Mouse (Mus musculus): ENCODE measurements around the gene Mfap1b. TPM values are rescaled to one million over a fixed set of nuclear protein-coding genes. Genes with fewer than 3 reads are reported as not detected.
A peak's percentile ranks its signal among the peaks of the same experiment; 100 is the strongest.

Mfap1b gene
- total and polyA plus RNA-seq, 3 experiments: 15.6 to 29.7 (median 24.3) TPM

- Histone ChIP-seq H3K27ac (ENCODE audit: insufficient read depth, low read depth) (peak within 1 kb of the TSS; percentile 85), H3K4me3 (replicated peaks in 1 of 3; ENCODE audit: low read depth in 2 of 3, low read length in 2 of 3, poor library complexity in 1 of 3) (peak within 1 kb of the TSS; percentile 79 to 96 (median 94)), H3K36me3 (replicated peaks in 1 of 2; ENCODE audit: control insufficient read depth in 1 of 2, insufficient read depth in 1 of 2, low read length in 1 of 2) (peaks cover 5 to 27% of the 10 kb centered on the region in 2 experiments), H3K9me3 (replicated peaks; ENCODE audit: low read length) (no peaks in the 10 kb centered on the region), H3K9ac (ENCODE audit: insufficient read depth, low read depth) (peak within 1 kb of the TSS; percentile 96), H3K4me1 (ENCODE audit: control insufficient read depth in 1 of 2, insufficient read depth in 2 of 2) (peaks cover 3 to 41% of the 10 kb centered on the region in 2 experiments; a peak in 3 of 4 replicates), H3K79me2 (replicated peaks; ENCODE audit: control insufficient read depth, extremely low read depth, insufficient read depth, poor library complexity, severe bottlenecking) (peaks cover 47% of the 10 kb centered on the region), H3K4me2 (ENCODE audit: insufficient read depth, low read depth, poor library complexity, severe bottlenecking) (peak within 1 kb of the TSS; percentile 62), H3K27me3 (replicated peaks) (no peaks in the 10 kb centered on the region)
- TF ChIP-seq PAX5 (IDR thresholded peaks at IDR 0.05; ENCODE audit: low read length) (no peak), EP300 (IDR thresholded peaks at IDR 0.05; ENCODE audit: low read length) (no peak), TBP (conservative IDR thresholded peaks at IDR 0.05; ENCODE audit: low read depth, low read length) (peak; percentile 78), GABPA (IDR thresholded peaks at IDR 0.05; ENCODE audit: insufficient replicate concordance, low read depth, low read length) (no peak), POLR2A (IDR thresholded peaks at IDR 0.05; ENCODE audit: low read depth, low read length) (peak; percentile 95), ZNF384 (IDR thresholded peaks at IDR 0.05; ENCODE audit: low read depth, low read length) (no peak), UBTF (IDR thresholded peaks at IDR 0.05; ENCODE audit: low read depth, low read length) (peak; percentile 70), MXI1 (IDR thresholded peaks at IDR 0.05; ENCODE audit: low read depth, low read length) (peak; percentile 80), ELF1 (IDR thresholded peaks at IDR 0.05; ENCODE audit: low read depth, low read length) (peak; percentile 90), MAFK (IDR thresholded peaks at IDR 0.05; ENCODE audit: insufficient replicate concordance, low read length) (no peak), MAZ (IDR thresholded peaks at IDR 0.05; ENCODE audit: low read depth, low read length) (no peak), SIN3A (IDR thresholded peaks at IDR 0.05; ENCODE audit: low read length) (no peak), ZMIZ1 (IDR thresholded peaks at IDR 0.05; ENCODE audit: low read depth, low read length) (peak; percentile 96), CTCF (conservative IDR thresholded peaks at IDR 0.05 in 1 of 2, IDR thresholded peaks at IDR 0.05 in 1 of 2; ENCODE audit: low read depth in 2 of 2, low read length in 2 of 2) (peak in 1 of 2 experiments; percentile 49; a peak in 2 of 4 replicates), IRF4 (IDR thresholded peaks at IDR 0.05; ENCODE audit: low read depth, low read length) (0 out of 2 replicates have a peak, but pooled peaks have one; percentile 3), NRF1 (IDR thresholded peaks at IDR 0.05; ENCODE audit: low read depth, low read length) (peak; percentile 72), ETS1 (conservative IDR thresholded peaks at IDR 0.05; ENCODE audit: low read depth, low read length) (no peak), CHD2 (IDR thresholded peaks at IDR 0.05; ENCODE audit: low read length) (peak; percentile 53; the same call in 1 of the 2 replicates), MAX (IDR thresholded peaks at IDR 0.05; ENCODE audit: low read length) (peak; percentile 67; the same call in 1 of the 2 replicates), HCFC1 (IDR thresholded peaks at IDR 0.05; ENCODE audit: low read depth, low read length) (peak; percentile 72), POLR2AphosphoS2 (IDR thresholded peaks at IDR 0.05; ENCODE audit: low read depth, low read length) (0 out of 2 replicates have a peak, but pooled peaks have one; percentile 61), KAT2A (IDR thresholded peaks at IDR 0.05; ENCODE audit: insufficient replicate concordance, low read length) (0 out of 2 replicates have a peak, but pooled peaks have one; percentile 10), RCOR1 (conservative IDR thresholded peaks at IDR 0.05; ENCODE audit: low read depth, low read length) (no peak), BHLHE40 (IDR thresholded peaks at IDR 0.05; ENCODE audit: low read depth, low read length) (peak; percentile 61), RAD21 (IDR thresholded peaks at IDR 0.05; ENCODE audit: low read depth, low read length) (peak; percentile 13; the same call in 1 of the 2 replicates), JUN (IDR thresholded peaks at IDR 0.05; ENCODE audit: insufficient read depth, low read depth, low read length) (no peak), SMC3 (IDR thresholded peaks at IDR 0.05; ENCODE audit: low read depth, low read length) (peak; percentile 13; the same call in 1 of the 2 replicates), NELFE (IDR thresholded peaks at IDR 0.05; ENCODE audit: low read depth, low read length) (peak; percentile 93), ZKSCAN1 (IDR thresholded peaks at IDR 0.05; ENCODE audit: borderline replicate concordance, low read depth, low read length) (no peak), TCF12 (IDR thresholded peaks at IDR 0.05; ENCODE audit: low read depth, low read length) (peak; percentile 92), JUND (conservative IDR thresholded peaks at IDR 0.05; ENCODE audit: low read depth, low read length) (no peak)
- peak; percentile 88 for DNase-seq (ENCODE audit: extremely low read depth)
- dilution Hi-C loops (cut with MboI; ENCODE audit: extremely low pct_ligation_motif_present, extremely low pct_unique_long_range_greater_than_20kb, low sequenced_read_pairs): no loop called here
- in situ Hi-C loops (cut with MboI; ENCODE audit: low pct_ligation_motif_present, low pct_unique_long_range_greater_than_20kb, low sequenced_read_pairs): no loop called here
Measured at GRCm38 (mm10) chr2:121413387-121414042, 60.4 kb downstream of the Mfap1b start, which contains the start of the genes Pdia3 and Catsper2. Gene Pdia3 (plus strand): TSS chr2:121413775. Gene Catsper2 (minus strand): TSS chr2:121413792.
